Mouse (Mus musculus) CH12.LX (cell line): ENCODE data around the gene Eya2. TPM values are rescaled to one million over a fixed set of nuclear protein-coding genes. Genes with fewer than 3 reads are reported as not detected.

Experiments
- DNase-seq: peaks from one replicate; pipeline ENCODE4 v3.0.0-alpha.2; 2013; ENCODE audit errors: extremely low read depth
- H3K27ac ChIP-seq: 2 replicates; pipeline ENCODE4 v1.5.1; 2012; ENCODE audit warnings: low read depth, mild to moderate bottlenecking, control low read depth, moderate library complexity; ENCODE audit not compliant: insufficient read depth
- H3K27me3 ChIP-seq: replicated peaks from 2 replicates; pipeline ENCODE3; 2012; ENCODE audit warnings: inconsistent platforms
- H3K36me3 ChIP-seq, 2 experiments: replicated peaks in 1 of 2; 2 replicates each; pipeline versions ENCODE3 to v1.6.1; 2012; ENCODE audit warnings: inconsistent platforms in 1 of 2, low read length in 1 of 2, mild to moderate bottlenecking in 1 of 2, mixed read lengths in 1 of 2, moderate library complexity in 1 of 2; ENCODE audit not compliant: control insufficient read depth in 1 of 2, insufficient read depth in 1 of 2
- H3K4me1 ChIP-seq, 2 experiments: 2 replicates each; pipeline ENCODE4 v1.6.1; 2012; ENCODE audit warnings: inconsistent platforms in 1 of 2, moderate library complexity in 1 of 2; ENCODE audit not compliant: insufficient read depth in 2 of 2, control insufficient read depth in 1 of 2
- H3K4me2 ChIP-seq: 2 replicates; pipeline ENCODE4 v1.6.1; 2012; ENCODE audit warnings: low read depth, mild to moderate bottlenecking, control low read depth; ENCODE audit not compliant: poor library complexity, insufficient read depth, severe bottlenecking
- H3K4me3 ChIP-seq, 3 experiments: fragments of 150-350 bp in 1 of 3; sonication (generic) in 1 of 3; replicated peaks in 1 of 3; 2 replicates each; pipeline versions ENCODE3 to v1.5.1; 2011 to 2012; ENCODE audit warnings: low read depth in 2 of 3, low read length in 2 of 3, mild to moderate bottlenecking in 2 of 3, moderate library complexity in 2 of 3, control low read depth in 1 of 3, improper control_type of control experiment in 1 of 3, inconsistent platforms in 1 of 3, mixed read lengths in 1 of 3; ENCODE audit not compliant: poor library complexity in 1 of 3
- H3K79me2 ChIP-seq: replicated peaks from 2 replicates; pipeline ENCODE4 v1.6.1; 2012; ENCODE audit warnings: mild to moderate bottlenecking, moderate library complexity; ENCODE audit not compliant: control insufficient read depth, poor library complexity, insufficient read depth, severe bottlenecking; ENCODE audit errors: extremely low read depth
- H3K9ac ChIP-seq: 2 replicates; pipeline ENCODE4 v1.6.1; 2012; ENCODE audit warnings: low read depth, mild to moderate bottlenecking, control low read depth, moderate library complexity; ENCODE audit not compliant: insufficient read depth
- H3K9me3 ChIP-seq: replicated peaks from 2 replicates; pipeline ENCODE3; 2012; ENCODE audit warnings: low read length, inconsistent platforms, mixed read lengths
- BHLHE40 ChIP-seq: IDR thresholded peaks from 2 replicates; pipeline ENCODE4 v1.6.1; 2011; ENCODE audit warnings: mild to moderate bottlenecking, low read depth, low read length, improper control_type of control experiment
- CHD2 ChIP-seq: IDR thresholded peaks from 2 replicates; pipeline ENCODE4 v1.6.1; 2011; ENCODE audit warnings: low read length, improper control_type of control experiment
- CTCF ChIP-seq, 2 experiments: IDR thresholded peaks in 1 of 2; conservative IDR thresholded peaks in 1 of 2; 2 replicates each; pipeline ENCODE4 v1.5.1; 2011 to 2012; ENCODE audit warnings: low read depth in 2 of 2, low read length in 2 of 2, improper control_type of control experiment in 1 of 2, inconsistent platforms in 1 of 2, mild to moderate bottlenecking in 1 of 2, moderate library complexity in 1 of 2
- EP300 ChIP-seq: IDR thresholded peaks from 2 replicates; pipeline ENCODE4 v1.6.1; 2011; ENCODE audit warnings: low read length, improper control_type of control experiment
- GABPA ChIP-seq: IDR thresholded peaks from 2 replicates; pipeline ENCODE4 v1.6.1; 2012; ENCODE audit warnings: low read depth, low read length, improper control_type of control experiment, inconsistent platforms; ENCODE audit not compliant: insufficient replicate concordance
- HCFC1 ChIP-seq: IDR thresholded peaks from 2 replicates; pipeline ENCODE4 v1.6.1; 2012; ENCODE audit warnings: low read depth, mild to moderate bottlenecking, inconsistent platforms, low read length, improper control_type of control experiment
- IRF4 ChIP-seq: IDR thresholded peaks from 2 replicates; pipeline ENCODE4 v1.6.1; 2014; ENCODE audit warnings: low read depth, mild to moderate bottlenecking, inconsistent platforms, low read length, improper control_type of control experiment
- JUND ChIP-seq: conservative IDR thresholded peaks from 2 replicates; pipeline ENCODE4 v1.6.1; 2011; ENCODE audit warnings: low read depth, low read length, improper control_type of control experiment
- KAT2A ChIP-seq: IDR thresholded peaks from 2 replicates; pipeline ENCODE4 v1.6.1; 2012; ENCODE audit warnings: low read length, improper control_type of control experiment, inconsistent platforms; ENCODE audit not compliant: insufficient replicate concordance
- MAX ChIP-seq: IDR thresholded peaks from 2 replicates; pipeline ENCODE4 v1.6.1; 2011; ENCODE audit warnings: low read length, improper control_type of control experiment
- MAZ ChIP-seq: IDR thresholded peaks from 2 replicates; pipeline ENCODE4 v1.6.1; 2012; ENCODE audit warnings: low read depth, mild to moderate bottlenecking, inconsistent platforms, low read length, improper control_type of control experiment, moderate library complexity
- MEF2A ChIP-seq: IDR thresholded peaks from 2 replicates; pipeline ENCODE4 v1.6.1; 2014; ENCODE audit warnings: low read depth, mild to moderate bottlenecking, inconsistent platforms, low read length, improper control_type of control experiment, borderline replicate concordance
- MXI1 ChIP-seq: IDR thresholded peaks from 2 replicates; pipeline ENCODE4 v1.6.1; 2011; ENCODE audit warnings: mild to moderate bottlenecking, low read depth, low read length, improper control_type of control experiment
- NRF1 ChIP-seq: IDR thresholded peaks from 2 replicates; pipeline ENCODE4 v1.6.1; 2014; ENCODE audit warnings: low read depth, mild to moderate bottlenecking, inconsistent platforms, low read length, improper control_type of control experiment, moderate library complexity
- PAX5 ChIP-seq: IDR thresholded peaks from 2 replicates; pipeline ENCODE4 v1.6.1; 2012; ENCODE audit warnings: low read length, inconsistent platforms, mixed read lengths
- RAD21 ChIP-seq: IDR thresholded peaks from 2 replicates; pipeline ENCODE4 v1.6.1; 2011; ENCODE audit warnings: low read depth, mild to moderate bottlenecking, low read length, improper control_type of control experiment, moderate library complexity
- RCOR1 ChIP-seq: conservative IDR thresholded peaks from 2 replicates; pipeline ENCODE4 v1.6.1; 2012; ENCODE audit warnings: low read depth, mild to moderate bottlenecking, inconsistent platforms, low read length, improper control_type of control experiment
- TBP ChIP-seq: conservative IDR thresholded peaks from 2 replicates; pipeline ENCODE4 v1.6.1; 2011; ENCODE audit warnings: low read depth, low read length, improper control_type of control experiment
- TCF12 ChIP-seq: IDR thresholded peaks from 2 replicates; pipeline ENCODE4 v1.6.1; 2014; ENCODE audit warnings: low read depth, mild to moderate bottlenecking, inconsistent platforms, low read length, improper control_type of control experiment
- UBTF ChIP-seq: IDR thresholded peaks from 2 replicates; pipeline ENCODE4 v1.6.1; 2012; ENCODE audit warnings: low read depth, mild to moderate bottlenecking, inconsistent platforms, low read length, improper control_type of control experiment, moderate library complexity
- USF2 ChIP-seq: conservative IDR thresholded peaks from 2 replicates; pipeline ENCODE4 v1.6.1; 2011; ENCODE audit warnings: low read depth, low read length, improper control_type of control experiment
- ZC3H11A ChIP-seq: IDR thresholded peaks from 2 replicates; pipeline ENCODE4 v1.6.1; 2012; ENCODE audit warnings: low read depth, mild to moderate bottlenecking, inconsistent platforms, low read length, improper control_type of control experiment
- ZKSCAN1 ChIP-seq: IDR thresholded peaks from 2 replicates; pipeline ENCODE4 v1.6.1; 2012; ENCODE audit warnings: low read depth, inconsistent platforms, low read length, improper control_type of control experiment, borderline replicate concordance
- ZMIZ1 ChIP-seq: IDR thresholded peaks from 2 replicates; pipeline ENCODE4 v1.6.1; 2012; ENCODE audit warnings: low read depth, mild to moderate bottlenecking, inconsistent platforms, low read length, improper control_type of control experiment
- ZNF384 ChIP-seq: IDR thresholded peaks from 2 replicates; pipeline ENCODE4 v1.6.1; 2012; ENCODE audit warnings: low read depth, low read length, improper control_type of control experiment, inconsistent platforms
- dilution Hi-C: fragments of 300-500 bp; cut with MboI; formaldehyde crosslinking; loops from 2 replicates; pipeline ENCODE4 v1.14.3; 2020; ENCODE audit warnings: low sequenced_read_pairs; ENCODE audit not compliant: extremely low pct_unique_long_range_greater_than_20kb, extremely low pct_ligation_motif_present
- in situ Hi-C: fragments of 300-500 bp; cut with MboI; formaldehyde crosslinking; loops from 3 replicates; pipeline ENCODE4 v1.14.3; 2019; ENCODE audit warnings: low sequenced_read_pairs, low pct_ligation_motif_present, low pct_unique_long_range_greater_than_20kb, mixed read lengths
- polyA plus RNA-seq: library from polyadenylated mRNA; unstranded; fragments of >175 nt; gene quantifications from 2 replicates; pipeline ENCODE4 v1.2.1, GENCODE M21; 2012; ENCODE audit warnings: low read depth; ENCODE audit not compliant: insufficient read length
- total RNA-seq, 2 experiments: library from RNA; depleted of rRNA; stranded (reverse); fragments of 300-350 nt in 1 of 2; fragments of >200 nt in 1 of 2; gene quantifications; 2 replicates each; pipeline ENCODE4 v1.2.3; 2012 to 2014

The Eya2 gene
- total and polyA plus RNA-seq, 3 experiments: not detected

DNA sequence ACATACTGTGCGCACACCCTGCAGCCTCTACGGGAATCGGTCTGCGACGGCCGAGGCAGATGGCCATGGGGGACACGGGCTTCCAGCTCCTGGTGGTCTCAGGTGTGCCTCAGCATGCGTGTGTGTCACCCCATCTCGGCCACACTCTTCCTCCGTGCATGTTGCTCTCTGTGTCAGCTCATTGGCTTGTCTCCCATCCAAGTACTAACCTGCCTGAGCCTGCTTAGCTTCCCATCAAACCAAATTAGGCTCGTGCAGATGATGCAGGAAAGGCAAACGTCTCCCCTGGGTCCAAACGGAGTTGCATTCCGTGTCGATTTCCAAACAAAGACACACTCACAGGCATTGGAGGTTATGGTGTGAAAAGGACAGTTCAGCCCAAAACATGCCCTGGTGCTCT is 163.0 kb downstream of the Eya2 start:
- Histone ChIP-seq H3K27ac (no peak overlapping the region), H3K4me1 (peaks cover 2 to 6% of the 10 kb centered on the region in 2 experiments; a peak in 3 of 4 replicates), H3K4me3 (no peak overlapping the region), H3K9ac (no peak overlapping the region), H3K79me2 (no peaks in the 10 kb centered on the region), H3K4me2 (no peak overlapping the region), H3K27me3 (peaks cover 19% of the 10 kb centered on the region), H3K9me3 (no peaks in the 10 kb centered on the region), H3K36me3 (no peaks in the 10 kb centered on the region)
- in situ Hi-C loops: loop anchor here (10.0 kb wide), 1 partner anchor 233 kb away; no protein-coding TSS in a partner anchor
- dilution Hi-C loops: no loop called here
- no peak for DNase-seq
- TF ChIP-seq RAD21: no peak
- no peak for TF ChIP-seq UBTF
- TF ChIP-seq MXI1: no peak
- no peak for TF ChIP-seq KAT2A
- no peak for TF ChIP-seq ZNF384
- TF ChIP-seq GABPA: no peak
- TF ChIP-seq RCOR1: no peak

DNA sequence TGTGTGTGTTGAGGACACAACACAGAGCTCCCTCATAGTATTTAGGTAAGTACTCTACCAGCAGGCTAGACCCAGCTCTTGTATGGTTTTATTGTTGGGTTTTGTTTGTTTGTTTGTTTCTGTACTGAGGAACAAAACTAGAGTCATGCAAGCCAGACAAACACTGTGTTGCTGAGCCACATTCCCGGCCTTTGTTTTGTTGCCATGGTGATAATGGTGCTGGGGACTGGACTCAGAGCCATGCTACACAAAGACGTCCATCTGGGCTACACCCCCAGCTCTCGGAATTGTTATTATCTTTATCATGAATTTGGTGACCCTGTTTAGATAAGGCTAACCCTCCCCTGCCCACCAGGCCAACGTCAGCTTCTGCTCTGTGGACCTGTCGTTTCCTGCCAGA is 163.7 kb downstream of the Eya2 start:
- dilution Hi-C loops: no loop called here

DNA sequence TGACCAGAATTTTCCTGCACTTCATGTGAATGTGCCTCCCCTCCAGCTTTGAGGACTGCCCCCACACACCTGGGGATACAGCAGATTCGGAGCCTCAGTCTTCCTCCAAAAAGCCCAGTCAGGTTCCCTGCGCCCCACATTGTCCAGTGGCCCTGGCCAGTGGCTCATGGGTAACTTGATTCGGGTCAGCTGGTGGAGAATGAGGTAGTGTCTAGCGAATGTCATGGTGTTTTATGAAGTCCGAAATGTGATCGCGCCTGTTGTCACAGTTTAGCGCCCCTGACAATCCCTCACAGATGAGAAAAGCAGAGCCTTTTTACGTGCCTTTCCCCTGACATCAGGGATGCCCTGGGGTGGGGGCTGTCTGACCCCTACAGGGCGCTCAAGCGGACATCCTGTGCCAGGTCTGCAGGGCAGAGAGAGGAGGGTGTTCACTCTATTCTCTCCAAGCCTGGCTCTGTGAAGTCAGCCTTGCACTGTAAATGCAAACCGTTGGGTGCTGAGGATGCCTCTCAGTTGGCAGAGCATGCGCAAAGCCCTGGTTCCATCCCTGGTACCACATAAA is 164.7 kb downstream of the Eya2 start:
- no peak overlapping the region for H3K4me2 ChIP-seq
- H3K4me1 ChIP-seq: no peaks in the 10 kb centered on the region
- H3K4me3 ChIP-seq: no peak overlapping the region
- H3K27ac ChIP-seq: no peak overlapping the region
- H3K36me3 ChIP-seq: no peaks in the 10 kb centered on the region
- dilution Hi-C loops: no loop called here
- no peak overlapping the region for H3K9ac ChIP-seq
- DNase-seq: no peak
- in situ Hi-C loops: loop anchor here (10.0 kb wide), 1 partner anchor 235 kb away; no protein-coding TSS in a partner anchor
- H3K79me2 ChIP-seq: no peaks in the 10 kb centered on the region
- peaks cover 22% of the 10 kb centered on the region for H3K27me3 ChIP-seq
- H3K9me3 ChIP-seq: no peaks in the 10 kb centered on the region
- no peak for TF ChIP-seq TCF12
- TF ChIP-seq JUND: no peak
- no peak for TF ChIP-seq HCFC1
- TF ChIP-seq MAZ: no peak
- TF ChIP-seq CHD2: no peak
- no peak for TF ChIP-seq CTCF (conservative IDR thresholded peaks at IDR 0.05 in 1 of 2, IDR thresholded peaks at IDR 0.05 in 1 of 2; ENCODE audit: low read depth in 2 of 2, low read length in 2 of 2)
- TF ChIP-seq BHLHE40: no peak
- TF ChIP-seq NRF1: no peak
- TF ChIP-seq MEF2A: no peak
- TF ChIP-seq ZKSCAN1: no peak
- no peak for TF ChIP-seq PAX5
- no peak for TF ChIP-seq USF2
- TF ChIP-seq RCOR1: no peak
- TF ChIP-seq TBP: no peak
- TF ChIP-seq KAT2A: no peak

More for the DNA sequence above, 163.7 kb downstream of the Eya2 start:
- no peak for TF ChIP-seq USF2
- no peak for TF ChIP-seq ZKSCAN1
- no peak for TF ChIP-seq IRF4
- TF ChIP-seq ZC3H11A: no peak
- no peak for TF ChIP-seq PAX5
- no peak for TF ChIP-seq TCF12
- TF ChIP-seq ZMIZ1: no peak
- no peak for TF ChIP-seq MAX
- TF ChIP-seq MEF2A: no peak
- TF ChIP-seq CHD2: no peak
- TF ChIP-seq TBP: no peak
- TF ChIP-seq BHLHE40: no peak
- TF ChIP-seq EP300: no peak
- no peak for TF ChIP-seq JUND
- no peak overlapping the region for H3K27ac ChIP-seq
- no peak for DNase-seq
- no peak overlapping the region for H3K4me2 ChIP-seq
- no peaks in the 10 kb centered on the region for H3K4me1 ChIP-seq
- no peak overlapping the region for H3K4me3 ChIP-seq
- H3K9ac ChIP-seq: no peak overlapping the region
- H3K27me3 ChIP-seq: peaks cover 19% of the 10 kb centered on the region
- H3K79me2 ChIP-seq: no peaks in the 10 kb centered on the region
- no peaks in the 10 kb centered on the region for H3K9me3 ChIP-seq
- in situ Hi-C loops: loop anchor here (10.0 kb wide), 1 partner anchor 234 kb away; no protein-coding TSS in a partner anchor
- H3K36me3 ChIP-seq: no peaks in the 10 kb centered on the region
